Mouse (Mus musculus) G1E (cell line): Measurements from ENCODE around the gene Clca3a1.

Source experiments
- CTCF ChIP-seq: IDR thresholded peaks from 2 replicates; pipeline ENCODE4 v1.5.1; 2012; ENCODE audit warnings: low read depth, low read length, inconsistent platforms, mixed read lengths
- GATA2 ChIP-seq: IDR thresholded peaks from 2 replicates; pipeline ENCODE4 v1.6.1; 2012; ENCODE audit warnings: low read depth, low read length, inconsistent platforms, borderline replicate concordance

DNA sequence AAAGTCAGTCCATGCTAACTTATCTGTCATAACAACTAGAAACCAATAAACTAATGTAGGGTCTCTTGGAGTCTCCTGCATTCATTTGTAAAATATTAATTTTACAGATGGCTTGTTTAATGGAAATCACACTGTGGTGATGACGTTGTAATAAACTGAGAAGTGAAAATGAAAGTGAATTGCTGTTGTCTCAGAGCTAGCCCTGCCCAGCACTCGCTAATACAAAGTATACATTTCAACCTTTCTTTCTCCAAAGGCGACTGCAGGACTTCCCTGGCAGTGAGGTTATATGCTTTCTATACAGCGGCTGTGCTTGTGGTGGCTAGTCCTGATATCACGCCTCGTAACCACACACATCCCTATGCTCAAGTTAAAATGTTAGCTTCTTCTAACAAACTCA is 56.8 kb downstream of the Clca3a1 start:
- TF ChIP-seq CTCF, result no peak
- no peak for TF ChIP-seq GATA2
